Mouse (Mus musculus) kidney, postnatal 14 days (tissue): ENCODE results near the gene Spock1.

Source experiments
- DNase-seq: peaks from one replicate; pipeline ENCODE4 v3.0.0; 2022; ENCODE audit warnings: mixed read lengths

Gene Spock1

GRCm38 (mm10) chr13:57798633-57799032, 109.5 kb downstream of the Spock1 start:
- DNase-seq = no peak

- DNase-seq = peak; percentile 44
These were observed 111.0 kb downstream of the Spock1 start for GRCm38 (mm10) chr13:57796951-57797692.

GRCm38 (mm10) chr13:57793643-57794240, 114.4 kb downstream of the Spock1 start:
- DNase-seq = peak; percentile 32

- DNase-seq = no peak
These were observed 118.3 kb downstream of the Spock1 start for GRCm38 (mm10) chr13:57789796-57790195.

- no peak for DNase-seq
These were observed 119.8 kb downstream of the Spock1 start for GRCm38 (mm10) chr13:57788299-57788698.

GRCm38 (mm10) chr13:57786278-57786677, 121.9 kb downstream of the Spock1 start:
- no peak for DNase-seq

GRCm38 (mm10) chr13:57782975-57783374, 125.2 kb downstream of the Spock1 start:
- DNase-seq = peak; percentile 26

GRCm38 (mm10) chr13:57782107-57782561, 126.0 kb downstream of the Spock1 start:
- DNase-seq = no peak

- DNase-seq = no peak
These were observed 129.0 kb downstream of the Spock1 start for GRCm38 (mm10) chr13:57779146-57779545.

GRCm38 (mm10) chr13:57778524-57778923, 129.6 kb downstream of the Spock1 start:
- no peak for DNase-seq

- no peak for DNase-seq
These were observed 136.1 kb downstream of the Spock1 start for GRCm38 (mm10) chr13:57771998-57772397.

- no peak for DNase-seq
These were observed 141.4 kb downstream of the Spock1 start for GRCm38 (mm10) chr13:57766721-57767120.

- no peak for DNase-seq
These were observed 147.0 kb downstream of the Spock1 start for GRCm38 (mm10) chr13:57761122-57761521.

- no peak for DNase-seq
These were observed 147.5 kb downstream of the Spock1 start for GRCm38 (mm10) chr13:57760618-57761017.

- no peak for DNase-seq
These were observed 151.8 kb downstream of the Spock1 start for GRCm38 (mm10) chr13:57756316-57756715.

- DNase-seq = peak; percentile 16
These were observed 157.3 kb downstream of the Spock1 start for GRCm38 (mm10) chr13:57750831-57751230.

GRCm38 (mm10) chr13:57744667-57745066, 163.5 kb downstream of the Spock1 start:
- no peak for DNase-seq

- no peak for DNase-seq
These were observed 166.9 kb downstream of the Spock1 start for GRCm38 (mm10) chr13:57741186-57741585.

GRCm38 (mm10) chr13:57740473-57740872, 167.7 kb downstream of the Spock1 start:
- DNase-seq = no peak

- no peak for DNase-seq
These were observed 172.1 kb downstream of the Spock1 start for GRCm38 (mm10) chr13:57736060-57736459.

GRCm38 (mm10) chr13:57734549-57734948, 173.6 kb downstream of the Spock1 start:
- DNase-seq = no peak

- no peak for DNase-seq
These were observed 174.6 kb downstream of the Spock1 start for GRCm38 (mm10) chr13:57733521-57733920.

GRCm38 (mm10) chr13:57732251-57732650, 175.9 kb downstream of the Spock1 start:
- DNase-seq = no peak

GRCm38 (mm10) chr13:57727716-57728115, 180.4 kb downstream of the Spock1 start:
- no peak for DNase-seq
